11 mouse cellular contexts compared by ENCODE assay signal in genomic region chr15:103010112-103010846, GRCm38 (mm10). TPM values are rescaled to one million over a fixed set of nuclear protein-coding genes. Genes with fewer than 3 reads are reported as not detected.
DNase-seq lines count a peak whose midpoint lies in the region; ATAC-seq and TF ChIP-seq lines count a peak whose summit lies in the region.
"Had no signal": no experiment of that assay in that cellular context is flagged by ENCODE, and none has a peak within 500 bp of the region (broad histone marks: within the 10 kb centered on the region; RNA-seq: fewer than 3 reads in every experiment).

No protein-coding gene starts in this region.

- H3K27me3 ChIP-seq in kidney, embryonic 14.5 days (ENCODE audit: control insufficient read depth, insufficient read depth, low read length) = peaks cover 17% of the 10 kb centered on the region
- no peaks in the 10 kb centered on the region for H3K27me3 ChIP-seq in G1E (ENCODE audit: insufficient read depth, low read length)
- H3K27me3 ChIP-seq in hindbrain, embryonic 13.5 days = peaks cover 96% of the 10 kb centered on the region
- no peaks in the 10 kb centered on the region for H3K27me3 ChIP-seq in neural tube, embryonic 12.5 days (replicated peaks)

- H3K27ac ChIP-seq in kidney, embryonic 14.5 days (ENCODE audit: low read depth, low read length) = peak overlapping the region; percentile 90
- H3K27ac ChIP-seq in hindbrain, embryonic 13.5 days = peak overlapping the region; percentile 84
- H3K27ac ChIP-seq in neural tube, embryonic 12.5 days = peak overlapping the region; percentile 93
- H3K27ac ChIP-seq: embryonic facial prominence, embryonic 10.5 days; forebrain, embryonic 12.5 days had no signal

- peak overlapping the region; percentile 65 for H3K9ac ChIP-seq in kidney, embryonic 14.5 days (ENCODE audit: low read depth, low read length)
- H3K9ac ChIP-seq in hindbrain, embryonic 13.5 days = peak overlapping the region; percentile 64
- peak overlapping the region; percentile 94 for H3K9ac ChIP-seq in neural tube, embryonic 12.5 days
- H3K9ac ChIP-seq: forebrain, embryonic 12.5 days had no signal

- H3K4me1 ChIP-seq in kidney, embryonic 14.5 days (ENCODE audit: control insufficient read depth, insufficient read depth, low read length) = peaks cover 74% of the 10 kb centered on the region
- H3K4me1 ChIP-seq in G1E (ENCODE audit: insufficient read depth, low read depth, low read length) = peaks cover 83% of the 10 kb centered on the region
- H3K4me1 ChIP-seq in hindbrain, embryonic 13.5 days (replicated peaks) = peaks cover 12% of the 10 kb centered on the region
- H3K4me1 ChIP-seq in neural tube, embryonic 12.5 days = peaks cover 93% of the 10 kb centered on the region

- ATAC-seq in kidney, embryonic 14.5 days (ENCODE audit: low FRiP score, low TSS enrichment) = no peak
- no peak for ATAC-seq in G1E (ENCODE audit: extremely low read depth, insufficient number of reproducible peaks, low FRiP score, poor library complexity, severe bottlenecking)
- ATAC-seq in hindbrain, embryonic 13.5 days (ENCODE audit: low FRiP score) = no peak
- ATAC-seq in neural tube, embryonic 12.5 days (ENCODE audit: low FRiP score, low read depth) = no peak
- ATAC-seq: lung, postnatal 0 days had no signal

- no peaks in the 10 kb centered on the region for H3K9me3 ChIP-seq in kidney, embryonic 14.5 days (ENCODE audit: control insufficient read depth, low read length)
- H3K9me3 ChIP-seq in G1E (replicated peaks) = no peaks in the 10 kb centered on the region
- H3K9me3 ChIP-seq in hindbrain, embryonic 13.5 days = no peaks in the 10 kb centered on the region
- H3K9me3 ChIP-seq in neural tube, embryonic 12.5 days = no peaks in the 10 kb centered on the region
- H3K9me3 ChIP-seq: embryonic facial prominence, embryonic 10.5 days; forebrain, embryonic 12.5 days had no signal

- H3K4me3 ChIP-seq in kidney, embryonic 14.5 days (ENCODE audit: low read length) = peak overlapping the region; percentile 34
- peak overlapping the region; percentile 77 for H3K4me3 ChIP-seq in G1E (ENCODE audit: low read depth, low read length)
- peak overlapping the region; percentile 34 for H3K4me3 ChIP-seq in hindbrain, embryonic 13.5 days
- peak overlapping the region; percentile 48 for H3K4me3 ChIP-seq in neural tube, embryonic 12.5 days
- H3K4me3 ChIP-seq: embryonic facial prominence, embryonic 10.5 days; forebrain, embryonic 12.5 days had no signal

- H3K4me2 ChIP-seq in kidney, embryonic 14.5 days (replicated peaks; ENCODE audit: low read depth, low read length) = peak overlapping the region; percentile 61
- H3K4me2 ChIP-seq in hindbrain, embryonic 13.5 days = peak overlapping the region; percentile 52
- H3K4me2 ChIP-seq in neural tube, embryonic 12.5 days (replicated peaks) = peak overlapping the region; percentile 86
- H3K4me2 ChIP-seq: forebrain, embryonic 12.5 days had no signal

- WGBS in kidney, embryonic 14.5 days = 3% methylated on average over 31 of the region's 31 CpGs
- 1% methylated on average over 31 of the region's 31 CpGs for WGBS in hindbrain, embryonic 13.5 days
- under 1% methylated on average over 31 of the region's 31 CpGs for WGBS in neural tube, embryonic 12.5 days

- no peak for TF ChIP-seq CTCF in G1E (IDR thresholded peaks at IDR 0.05; ENCODE audit: low read depth, low read length)

- DNase-seq in kidney, adult 9 months = no peak
- DNase-seq in G1E (ENCODE audit: low spot score) = no peak
- no peak for DNase-seq in adipocyte (ENCODE audit: low spot score)
- no peak for DNase-seq in right cerebral cortex, postnatal 10 days (ENCODE audit: low spot score in 2 of 2)
- DNase-seq in ovary, postnatal 36 days (ENCODE audit: low spot score) = no peak

- no peaks in the 10 kb centered on the region; the same call in 1 of the 2 replicates for H3K36me3 ChIP-seq in kidney, embryonic 14.5 days (ENCODE audit: control insufficient read depth, insufficient read depth, low read length)
- H3K36me3 ChIP-seq in G1E (replicated peaks) = peaks cover 14% of the 10 kb centered on the region
- H3K36me3 ChIP-seq in hindbrain, embryonic 13.5 days = no peaks in the 10 kb centered on the region
- H3K36me3 ChIP-seq in neural tube, embryonic 12.5 days = peaks cover 2% of the 10 kb centered on the region; the same call in 1 of the 2 replicates
- H3K36me3 ChIP-seq: embryonic facial prominence, embryonic 10.5 days; forebrain, embryonic 12.5 days had no signal

RNA-seq across cellular contexts. Expression of gene Hoxc4, which starts 8.5 kb away (rescaled TPM):
- 7.4 and 8.6 TPM in 2 replicates for polyA plus RNA-seq in kidney, embryonic 14.5 days (2014; fragmentation: Nextera tagmentation; extraction: Ambion mirVana)
- total RNA-seq in G1E (2014; fragmentation: Nextera tagmentation) = 29.3 and 33.9 TPM in 2 replicates
- total RNA-seq in G1E (2017) = 11.0 and 12.2 TPM in 2 replicates
- polyA plus RNA-seq in G1E (2012) = 60.1 and 65.8 TPM in 2 replicates
- polyA plus RNA-seq in hindbrain, embryonic 13.5 days (2015; fragmentation: Nextera tagmentation; extraction: Ambion mirVana) = 76.2 and 86.9 TPM in 2 replicates
- 69.5 and 77.4 TPM in 2 replicates for polyA plus RNA-seq in neural tube, embryonic 12.5 days (2016; fragmentation: Nextera tagmentation; extraction: Ambion mirVana)
- polyA plus RNA-seq: forebrain, embryonic 12.5 days had no signal

RNA-seq across cellular contexts. Expression of gene Hoxc6, which starts 12.2 kb away (rescaled TPM):
- polyA plus RNA-seq in kidney, embryonic 14.5 days (2014; fragmentation: Nextera tagmentation; extraction: Ambion mirVana) = 12.3 and 16.1 TPM in 2 replicates
- 16.3 and 37.1 TPM in 2 replicates for total RNA-seq in G1E (2014; fragmentation: Nextera tagmentation)
- total RNA-seq in G1E (2017) = 8.6 and 12.0 TPM in 2 replicates
- polyA plus RNA-seq in G1E (2012) = 27.1 and 28.6 TPM in 2 replicates
- 5.3 and 9.1 TPM in 2 replicates for polyA plus RNA-seq in hindbrain, embryonic 13.5 days (2015; fragmentation: Nextera tagmentation; extraction: Ambion mirVana)
- 68.8 and 77.1 TPM in 2 replicates for polyA plus RNA-seq in neural tube, embryonic 12.5 days (2016; fragmentation: Nextera tagmentation; extraction: Ambion mirVana)
- polyA plus RNA-seq: embryonic facial prominence, embryonic 10.5 days; forebrain, embryonic 12.5 days; lung, postnatal 0 days had no signal

RNA-seq across cellular contexts. Expression of gene Hoxc8, which starts 19.9 kb away (rescaled TPM):
- 12.6 and 13.8 TPM in 2 replicates for polyA plus RNA-seq in kidney, embryonic 14.5 days (2014; fragmentation: Nextera tagmentation; extraction: Ambion mirVana)
- total RNA-seq in G1E (2014; fragmentation: Nextera tagmentation) (21.1 and 26.6 TPM in 2 replicates), G1E (2017) (2.0 and 2.7 TPM in 2 replicates)
- 10.1 and 12.2 TPM in 2 replicates for polyA plus RNA-seq in G1E (2012)
- polyA plus RNA-seq in hindbrain, embryonic 13.5 days (2015; fragmentation: Nextera tagmentation; extraction: Ambion mirVana) = 0.50 and 1.5 TPM in 2 replicates
- polyA plus RNA-seq in neural tube, embryonic 12.5 days (2016; fragmentation: Nextera tagmentation; extraction: Ambion mirVana) = 44.5 and 65.6 TPM in 2 replicates
- polyA plus RNA-seq: embryonic facial prominence, embryonic 10.5 days; forebrain, embryonic 12.5 days; lung, postnatal 0 days had no signal

RNA-seq across cellular contexts. Expression of gene Hoxc9, which starts 34.0 kb away (rescaled TPM):
- 10.3 and 10.7 TPM in 2 replicates for polyA plus RNA-seq in kidney, embryonic 14.5 days (2014; fragmentation: Nextera tagmentation; extraction: Ambion mirVana)
- total RNA-seq in G1E (2014; fragmentation: Nextera tagmentation) = 5.0 and 7.9 TPM in 2 replicates
- total RNA-seq in G1E (2017) = 3.3 and 3.9 TPM in 2 replicates
- 9.8 and 12.0 TPM in 2 replicates for polyA plus RNA-seq in G1E (2012)
- polyA plus RNA-seq in hindbrain, embryonic 13.5 days (2015; fragmentation: Nextera tagmentation; extraction: Ambion mirVana) = 0.13 TPM in 1 of 2 replicates, not detected in the other
- polyA plus RNA-seq in neural tube, embryonic 12.5 days (2016; fragmentation: Nextera tagmentation; extraction: Ambion mirVana) = 45.2 and 47.4 TPM in 2 replicates
- polyA plus RNA-seq: embryonic facial prominence, embryonic 10.5 days; forebrain, embryonic 12.5 days; lung, postnatal 0 days had no signal

RNA-seq across cellular contexts. Expression of gene Hoxc5, which starts 43.0 kb away (rescaled TPM):
- 5.1 and 5.8 TPM in 2 replicates for polyA plus RNA-seq in kidney, embryonic 14.5 days (2014; fragmentation: Nextera tagmentation; extraction: Ambion mirVana)
- total RNA-seq in G1E (2014; fragmentation: Nextera tagmentation) (9.9 and 19.8 TPM in 2 replicates), G1E (2017) (7.6 and 9.1 TPM in 2 replicates)
- polyA plus RNA-seq in G1E (2012) = 11.4 and 12.4 TPM in 2 replicates
- 32.3 and 39.2 TPM in 2 replicates for polyA plus RNA-seq in hindbrain, embryonic 13.5 days (2015; fragmentation: Nextera tagmentation; extraction: Ambion mirVana)
- polyA plus RNA-seq in neural tube, embryonic 12.5 days (2016; fragmentation: Nextera tagmentation; extraction: Ambion mirVana) = 32.1 and 35.5 TPM in 2 replicates
- polyA plus RNA-seq: forebrain, embryonic 12.5 days; lung, postnatal 0 days had no signal
